Mouse (Mus musculus) forebrain, embryonic 16.5 days (tissue): ENCODE results near the gene Vav3. TPM values are rescaled to one million over a fixed set of nuclear protein-coding genes. Genes with fewer than 3 reads are reported as not detected.

ENCODE experiments used
- ATAC-seq: fragments of 200-750 bp; cut with Nextera tagmentation; 2 replicates; pipeline ENCODE4 v1.8.0; 2017; ENCODE audit warnings: mild to moderate bottlenecking, moderate library complexity
- H3K27ac ChIP-seq: fragments of 300-500 bp; sonication (generic); 2 replicates; pipeline ENCODE4 v1.5.1; 2014; ENCODE audit warnings: low read length, control low read depth
- H3K27me3 ChIP-seq: fragments of 300-500 bp; sonication (generic); replicated peaks from 2 replicates; pipeline ENCODE4 v1.6.1; 2014; ENCODE audit warnings: low read length; ENCODE audit not compliant: control insufficient read depth, insufficient read depth
- H3K36me3 ChIP-seq: fragments of 300-500 bp; sonication (generic); 2 replicates; pipeline ENCODE4 v1.6.1; 2014; ENCODE audit not compliant: control insufficient read depth, insufficient read depth
- H3K4me1 ChIP-seq: fragments of 300-500 bp; sonication (generic); replicated peaks from 2 replicates; pipeline ENCODE4 v1.6.1; 2014; ENCODE audit warnings: low read length; ENCODE audit not compliant: control insufficient read depth, insufficient read depth
- H3K4me2 ChIP-seq: fragments of 300-500 bp; sonication (generic); 2 replicates; pipeline ENCODE4 v1.6.1; 2014; ENCODE audit warnings: mild to moderate bottlenecking, low read length, control low read depth
- H3K4me3 ChIP-seq: fragments of 300-500 bp; sonication (generic); replicated peaks from 2 replicates; pipeline ENCODE4 v1.5.1; 2014; ENCODE audit warnings: mild to moderate bottlenecking, low read length, control low read depth
- H3K9ac ChIP-seq: fragments of 300-500 bp; sonication (generic); replicated peaks from 2 replicates; pipeline ENCODE4 v1.6.1; 2014; ENCODE audit warnings: low read depth, low read length, control low read depth
- H3K9me3 ChIP-seq: fragments of 300-500 bp; sonication (generic); 2 replicates; pipeline ENCODE4 v1.6.1; 2016; ENCODE audit warnings: low read length; ENCODE audit not compliant: control insufficient read depth
- WGBS: fragments of 180-500 bp; shearing (Covaris S2); extraction: QIAGEN DNeasy Blood & Tissue Kit; methylation state at CpG from one replicate; pipeline ENCODE4 v1.1.7; 2014; 5-methylcytosine and 5-hydroxymethylcytosine counted together
- polyA plus RNA-seq: library from polyadenylated mRNA; unstranded; fragments of >200 nt; fragmentation: Nextera tagmentation; extraction: Ambion mirVana; gene quantifications from 2 replicates; pipeline ENCODE4 v1.2.1, GENCODE M21; 2015

Vav3 gene
- polyA plus RNA-seq, 1 experiment from 2014 or later, result 7.9 TPM

- Histone ChIP-seq H3K4me3 (no peak overlapping the region), H3K36me3 (no peaks in the 10 kb centered on the region), H3K9me3 (no peaks in the 10 kb centered on the region), H3K4me1 (0 out of 2 replicates have a peak, but pooled peaks cover 6% of the 10 kb centered on the region), H3K27ac (no peak overlapping the region), H3K4me2 (no peak overlapping the region), H3K27me3 (no peaks in the 10 kb centered on the region), H3K9ac (no peak overlapping the region)
- no peak for ATAC-seq
- 26% methylated on average over 3 of the region's 3 CpGs for WGBS
These were observed 228.3 kb downstream of the Vav3 start for GRCm38 (mm10) chr3:109568542-109569265.

GRCm38 (mm10) chr3:109571483-109571882, 231.0 kb downstream of the Vav3 start:
- H3K9ac ChIP-seq, result no peak overlapping the region
- H3K36me3 ChIP-seq, result no peaks in the 10 kb centered on the region
- no peak overlapping the region for H3K27ac ChIP-seq
- 0 out of 2 replicates have a peak, but pooled peaks cover 6% of the 10 kb centered on the region for H3K4me1 ChIP-seq
- no peak for ATAC-seq
- H3K27me3 ChIP-seq, result no peaks in the 10 kb centered on the region
- H3K4me2 ChIP-seq, result no peak overlapping the region
- no peak overlapping the region for H3K4me3 ChIP-seq
- WGBS, result 86% methylated on average over 1 of the region's 1 CpGs
- H3K9me3 ChIP-seq, result no peaks in the 10 kb centered on the region

GRCm38 (mm10) chr3:109572871-109573270, 232.4 kb downstream of the Vav3 start:
- no peak for ATAC-seq
- H3K27ac ChIP-seq, result no peak overlapping the region
- H3K36me3 ChIP-seq, result no peaks in the 10 kb centered on the region
- no peak overlapping the region for H3K4me3 ChIP-seq
- no peaks in the 10 kb centered on the region for H3K9me3 ChIP-seq
- no peak overlapping the region for H3K9ac ChIP-seq
- 0 out of 2 replicates have a peak, but pooled peaks cover 6% of the 10 kb centered on the region for H3K4me1 ChIP-seq
- WGBS, result 72% methylated on average over 3 of the region's 3 CpGs
- no peaks in the 10 kb centered on the region for H3K27me3 ChIP-seq
- no peak overlapping the region for H3K4me2 ChIP-seq

- H3K4me1 ChIP-seq, result 0 out of 2 replicates have a peak, but pooled peaks cover 3% of the 10 kb centered on the region
- no peak overlapping the region for H3K9ac ChIP-seq
- H3K4me3 ChIP-seq, result no peak overlapping the region
- H3K27me3 ChIP-seq, result no peaks in the 10 kb centered on the region
- H3K4me2 ChIP-seq, result no peak overlapping the region
- H3K36me3 ChIP-seq, result no peaks in the 10 kb centered on the region
- no peaks in the 10 kb centered on the region for H3K9me3 ChIP-seq
- H3K27ac ChIP-seq, result no peak overlapping the region
- WGBS, result 53% methylated on average over 10 of the region's 10 CpGs
- ATAC-seq, result no peak
These were observed 233.2 kb downstream of the Vav3 start for GRCm38 (mm10) chr3:109573549-109574146.

- Histone ChIP-seq H3K4me1 (no peaks in the 10 kb centered on the region), H3K36me3 (no peaks in the 10 kb centered on the region), H3K27ac (no peak overlapping the region), H3K4me3 (no peak overlapping the region), H3K4me2 (no peak overlapping the region), H3K9me3 (no peaks in the 10 kb centered on the region), H3K27me3 (no peaks in the 10 kb centered on the region), H3K9ac (no peak overlapping the region)
- 66% methylated on average over 6 of the region's 6 CpGs for WGBS
- ATAC-seq, result no peak
These were observed 233.7 kb downstream of the Vav3 start for GRCm38 (mm10) chr3:109574161-109574560.

GRCm38 (mm10) chr3:109578347-109578746, 237.9 kb downstream of the Vav3 start:
- WGBS, result 90% methylated on average over 3 of the region's 3 CpGs

GRCm38 (mm10) chr3:109578983-109579382, 238.5 kb downstream of the Vav3 start:
- no peak overlapping the region for H3K9ac ChIP-seq
- H3K27me3 ChIP-seq, result no peaks in the 10 kb centered on the region
- H3K4me1 ChIP-seq, result no peaks in the 10 kb centered on the region
- H3K9me3 ChIP-seq, result no peaks in the 10 kb centered on the region
- ATAC-seq, result no peak
- WGBS, result 89% methylated on average over 7 of the region's 7 CpGs
- H3K4me3 ChIP-seq, result no peak overlapping the region
- H3K27ac ChIP-seq, result no peak overlapping the region
- H3K4me2 ChIP-seq, result no peak overlapping the region
- H3K36me3 ChIP-seq, result no peaks in the 10 kb centered on the region

More at GRCm38 (mm10) chr3:109578347-109578746, 237.9 kb downstream of the Vav3 start:
- H3K4me1 ChIP-seq, result no peaks in the 10 kb centered on the region
- no peak overlapping the region for H3K4me3 ChIP-seq
- H3K36me3 ChIP-seq, result no peaks in the 10 kb centered on the region
- H3K9ac ChIP-seq, result no peak overlapping the region
- no peaks in the 10 kb centered on the region for H3K27me3 ChIP-seq
- no peak overlapping the region for H3K27ac ChIP-seq
- no peak overlapping the region for H3K4me2 ChIP-seq
- no peak for ATAC-seq
- H3K9me3 ChIP-seq, result no peaks in the 10 kb centered on the region

- Histone ChIP-seq H3K9ac (no peak overlapping the region), H3K27me3 (no peaks in the 10 kb centered on the region), H3K27ac (no peak overlapping the region), H3K4me2 (no peak overlapping the region), H3K36me3 (no peaks in the 10 kb centered on the region), H3K9me3 (no peaks in the 10 kb centered on the region), H3K4me1 (no peaks in the 10 kb centered on the region), H3K4me3 (no peak overlapping the region)
- ATAC-seq, result no peak
These were observed 245.5 kb downstream of the Vav3 start for GRCm38 (mm10) chr3:109585946-109586345.

- no peaks in the 10 kb centered on the region for H3K36me3 ChIP-seq
- no peaks in the 10 kb centered on the region for H3K4me1 ChIP-seq
- no peaks in the 10 kb centered on the region for H3K27me3 ChIP-seq
- 74% methylated on average over 6 of the region's 6 CpGs for WGBS
- H3K4me3 ChIP-seq, result no peak overlapping the region
- H3K27ac ChIP-seq, result no peak overlapping the region
- no peak for ATAC-seq
- H3K4me2 ChIP-seq, result no peak overlapping the region
- no peaks in the 10 kb centered on the region for H3K9me3 ChIP-seq
- H3K9ac ChIP-seq, result no peak overlapping the region
These were observed 252.5 kb downstream of the Vav3 start for GRCm38 (mm10) chr3:109592970-109593369.
